Mouse (Mus musculus): Measurements from ENCODE around the gene Rhbdl1. TPM values are rescaled to one million over a fixed set of nuclear protein-coding genes. Genes with fewer than 3 reads are reported as not detected.
"Not testable (repeated sequence)": the region's sequence is repeated elsewhere in the genome, so short reads cannot be mapped to it uniquely, and the experiment has no call there.

Rhbdl1 gene
- polyA plus RNA-seq, 1 experiment from 2014 or later = 1.4 TPM

GRCm38 (mm10) chr17:25808789-25809605 lies 28.1 kb downstream of the Rhbdl1 start, which contains the start of gene Fbxl16:
Gene Fbxl16, plus strand, starts transcription at chr17:25809085.
- Histone ChIP-seq H3K4me2 (replicated peaks; ENCODE audit: low read depth) (peak within 1 kb of the TSS; percentile 92), H3K27me3 (replicated peaks; ENCODE audit: control insufficient read depth, insufficient read depth, low read length) (peaks cover 32% of the 10 kb centered on the region), H3K9ac (ENCODE audit: low read depth, low read length) (0 out of 2 replicates have a peak within 1 kb of the TSS, but pooled peaks have one; percentile 17), H3K27ac (ENCODE audit: low read depth, low read length) (no peak within 1 kb of the TSS), H3K9me3 (ENCODE audit: control insufficient read depth) (no peaks in the 10 kb centered on the region), H3K4me3 (ENCODE audit: low read depth, low read length) (peak within 1 kb of the TSS; percentile 51), H3K4me1 (replicated peaks; ENCODE audit: control insufficient read depth, insufficient read depth, low read length) (no peaks in the 10 kb centered on the region; the same call in 1 of the 2 replicates), H3K36me3 (ENCODE audit: control insufficient read depth, insufficient read depth) (no peaks in the 10 kb centered on the region)
- under 1% methylated on average over 92 of the region's 100 CpGs for WGBS
- TF ChIP-seq CTCF (IDR thresholded peaks at IDR 0.05; ENCODE audit: low read depth) = peak; percentile 58
- ATAC-seq = peak; percentile 63

- WGBS = 51% methylated on average over 5 of the region's 5 CpGs
- Histone ChIP-seq H3K4me1 (replicated peaks; ENCODE audit: control insufficient read depth, insufficient read depth, low read length) (no peaks in the 10 kb centered on the region), H3K9me3 (ENCODE audit: control insufficient read depth) (no peaks in the 10 kb centered on the region), H3K27me3 (replicated peaks; ENCODE audit: control insufficient read depth, insufficient read depth, low read length) (peaks cover 28% of the 10 kb centered on the region), H3K4me2 (replicated peaks; ENCODE audit: low read depth) (peak overlapping the region; percentile 92; the same call in 1 of the 2 replicates), H3K27ac (ENCODE audit: low read depth, low read length) (no peak overlapping the region), H3K4me3 (ENCODE audit: low read depth, low read length) (no peak overlapping the region), H3K36me3 (ENCODE audit: control insufficient read depth, insufficient read depth) (no peaks in the 10 kb centered on the region), H3K9ac (ENCODE audit: low read depth, low read length) (no peak overlapping the region)
- no peak for ATAC-seq
- TF ChIP-seq CTCF (IDR thresholded peaks at IDR 0.05; ENCODE audit: low read depth) = no peak
These were observed 29.1 kb downstream of the Rhbdl1 start for GRCm38 (mm10) chr17:25808028-25808427.

- not testable (repeated sequence) for H3K27ac ChIP-seq (ENCODE audit: low read depth, low read length); H3K4me2 ChIP-seq (replicated peaks; ENCODE audit: low read depth); H3K4me1 ChIP-seq (replicated peaks; ENCODE audit: control insufficient read depth, insufficient read depth, low read length); H3K9ac ChIP-seq (ENCODE audit: low read depth, low read length); H3K4me3 ChIP-seq (ENCODE audit: low read depth, low read length); ATAC-seq; H3K36me3 ChIP-seq (ENCODE audit: control insufficient read depth, insufficient read depth); H3K9me3 ChIP-seq (ENCODE audit: control insufficient read depth)
- peaks cover 30% of the 10 kb centered on the region for H3K27me3 ChIP-seq (replicated peaks; ENCODE audit: control insufficient read depth, insufficient read depth, low read length)
- TF ChIP-seq CTCF (IDR thresholded peaks at IDR 0.05; ENCODE audit: low read depth) = peak; percentile 21; the same call in 1 of the 2 replicates
- 56% methylated on average over 2 of the region's 2 CpGs for WGBS
These were observed 29.6 kb downstream of the Rhbdl1 start for GRCm38 (mm10) chr17:25807452-25807851.

GRCm38 (mm10) chr17:25806507-25806906 lies 30.6 kb downstream of the Rhbdl1 start:
- Histone ChIP-seq H3K4me3 (ENCODE audit: low read depth, low read length) (no peak overlapping the region), H3K4me1 (replicated peaks; ENCODE audit: control insufficient read depth, insufficient read depth, low read length) (no peaks in the 10 kb centered on the region), H3K36me3 (ENCODE audit: control insufficient read depth, insufficient read depth) (no peaks in the 10 kb centered on the region), H3K27ac (ENCODE audit: low read depth, low read length) (no peak overlapping the region), H3K9ac (ENCODE audit: low read depth, low read length) (no peak overlapping the region), H3K27me3 (replicated peaks; ENCODE audit: control insufficient read depth, insufficient read depth, low read length) (peaks cover 30% of the 10 kb centered on the region), H3K4me2 (replicated peaks; ENCODE audit: low read depth) (no peak overlapping the region), H3K9me3 (ENCODE audit: control insufficient read depth) (no peaks in the 10 kb centered on the region)
- no peak for TF ChIP-seq CTCF (IDR thresholded peaks at IDR 0.05; ENCODE audit: low read depth)
- peak; percentile 10; the same call in 1 of the 2 replicates for ATAC-seq
- WGBS = 61% methylated on average over 4 of the region's 4 CpGs

GRCm38 (mm10) chr17:25802825-25803517 lies 34.1 kb downstream of the Rhbdl1 start:
- Histone ChIP-seq H3K27ac (ENCODE audit: low read depth, low read length) (no peak overlapping the region), H3K27me3 (replicated peaks; ENCODE audit: control insufficient read depth, insufficient read depth, low read length) (peaks cover 7% of the 10 kb centered on the region; the same call in 1 of the 2 replicates), H3K36me3 (ENCODE audit: control insufficient read depth, insufficient read depth) (no peaks in the 10 kb centered on the region), H3K4me3 (ENCODE audit: low read depth, low read length) (no peak overlapping the region), H3K4me2 (replicated peaks; ENCODE audit: low read depth) (no peak overlapping the region), H3K9ac (ENCODE audit: low read depth, low read length) (0 out of 2 replicates have a peak overlapping the region, but pooled peaks have one; percentile 3), H3K9me3 (ENCODE audit: control insufficient read depth) (no peaks in the 10 kb centered on the region), H3K4me1 (replicated peaks; ENCODE audit: control insufficient read depth, insufficient read depth, low read length) (no peaks in the 10 kb centered on the region)
- TF ChIP-seq CTCF (IDR thresholded peaks at IDR 0.05; ENCODE audit: low read depth) = no peak
- peak; percentile 44 for ATAC-seq
- WGBS = 8% methylated on average over 10 of the region's 10 CpGs

- peak; percentile 27; the same call in 1 of the 2 replicates for ATAC-seq
- TF ChIP-seq CTCF (IDR thresholded peaks at IDR 0.05; ENCODE audit: low read depth) = peak; percentile 92
- Histone ChIP-seq H3K9me3 (ENCODE audit: control insufficient read depth) (no peaks in the 10 kb centered on the region), H3K4me1 (replicated peaks; ENCODE audit: control insufficient read depth, insufficient read depth, low read length) (0 out of 2 replicates have a peak, but pooled peaks cover 6% of the 10 kb centered on the region), H3K36me3 (ENCODE audit: control insufficient read depth, insufficient read depth) (no peaks in the 10 kb centered on the region), H3K9ac (ENCODE audit: low read depth, low read length) (no peak overlapping the region), H3K27ac (ENCODE audit: low read depth, low read length) (no peak overlapping the region), H3K4me2 (replicated peaks; ENCODE audit: low read depth) (no peak overlapping the region), H3K4me3 (ENCODE audit: low read depth, low read length) (no peak overlapping the region), H3K27me3 (replicated peaks; ENCODE audit: control insufficient read depth, insufficient read depth, low read length) (peaks cover 7% of the 10 kb centered on the region; the same call in 1 of the 2 replicates)
- WGBS = 5% methylated on average over 6 of the region's 6 CpGs
These were observed 36.1 kb downstream of the Rhbdl1 start for GRCm38 (mm10) chr17:25801029-25801428.
